Mouse (Mus musculus) kidney, postnatal 0 days (tissue): Measurements from ENCODE around the gene Tifab. TPM values are rescaled to one million over a fixed set of nuclear protein-coding genes. Genes with fewer than 3 reads are reported as not detected.

ENCODE experiments used
- ATAC-seq: fragments of 200-750 bp; cut with Nextera tagmentation; replicated peaks from 2 replicates; pipeline ENCODE4 v1.8.0; 2017; ENCODE audit warnings: low read depth, moderate number of reproducible peaks, moderate TSS enrichment, moderate library complexity; ENCODE audit not compliant: low FRiP score
- DNase-seq: peaks from one replicate; pipeline ENCODE4 v3.0.0-alpha.2; 2016; ENCODE audit warnings: low spot score
- H3K27ac ChIP-seq: fragments of 300-500 bp; sonication (generic); 2 replicates; pipeline ENCODE4 v1.5.1; 2014; ENCODE audit warnings: mild to moderate bottlenecking
- H3K27me3 ChIP-seq: fragments of 300-500 bp; sonication (generic); 2 replicates; pipeline ENCODE4 v1.6.1; 2014; ENCODE audit warnings: low read length, mixed read lengths; ENCODE audit not compliant: insufficient read depth
- H3K36me3 ChIP-seq: fragments of 300-500 bp; sonication (generic); 2 replicates; pipeline ENCODE4 v1.6.1; 2014; ENCODE audit warnings: low read length, mixed read lengths; ENCODE audit not compliant: insufficient read depth
- H3K4me1 ChIP-seq: fragments of 300-500 bp; sonication (generic); replicated peaks from 2 replicates; pipeline ENCODE4 v1.6.1; 2014; ENCODE audit warnings: antibody characterized with exemption, low read length, mixed read lengths; ENCODE audit not compliant: insufficient read depth
- H3K4me2 ChIP-seq: fragments of 300-500 bp; sonication (generic); 2 replicates; pipeline ENCODE4 v1.6.1; 2014; ENCODE audit warnings: mild to moderate bottlenecking, low read length, moderate library complexity, mixed read lengths
- H3K4me3 ChIP-seq: fragments of 300-500 bp; sonication (generic); replicated peaks from 2 replicates; pipeline ENCODE4 v1.5.1; 2014; ENCODE audit warnings: low read depth, low read length
- H3K9ac ChIP-seq: fragments of 300-500 bp; sonication (generic); 2 replicates; pipeline ENCODE4 v1.6.1; 2014; ENCODE audit warnings: low read depth, low read length
- H3K9me3 ChIP-seq: fragments of 300-500 bp; sonication (generic); replicated peaks from 2 replicates; pipeline ENCODE4 v1.6.1; 2016; ENCODE audit warnings: low read length, inconsistent platforms, mixed read lengths
- CTCF ChIP-seq: IDR thresholded peaks from 2 replicates; pipeline ENCODE4 v1.5.1; 2016; ENCODE audit warnings: antibody characterized with exemption, low read depth, mild to moderate bottlenecking, moderate library complexity
- WGBS: fragments of 180-500 bp; shearing (Covaris S2); extraction: QIAGEN DNeasy Blood & Tissue Kit; methylation state at CpG from one replicate; pipeline ENCODE4 v1.1.7; 2014; 5-methylcytosine and 5-hydroxymethylcytosine counted together
- polyA plus RNA-seq: library from polyadenylated mRNA; unstranded; fragments of >200 nt; fragmentation: Nextera tagmentation; extraction: Ambion mirVana; gene quantifications from 2 replicates; pipeline ENCODE4 v1.2.1, GENCODE M21; 2015

Tifab gene
- polyA plus RNA-seq: 1.6 and 2.0 TPM in 2 replicates

DNA sequence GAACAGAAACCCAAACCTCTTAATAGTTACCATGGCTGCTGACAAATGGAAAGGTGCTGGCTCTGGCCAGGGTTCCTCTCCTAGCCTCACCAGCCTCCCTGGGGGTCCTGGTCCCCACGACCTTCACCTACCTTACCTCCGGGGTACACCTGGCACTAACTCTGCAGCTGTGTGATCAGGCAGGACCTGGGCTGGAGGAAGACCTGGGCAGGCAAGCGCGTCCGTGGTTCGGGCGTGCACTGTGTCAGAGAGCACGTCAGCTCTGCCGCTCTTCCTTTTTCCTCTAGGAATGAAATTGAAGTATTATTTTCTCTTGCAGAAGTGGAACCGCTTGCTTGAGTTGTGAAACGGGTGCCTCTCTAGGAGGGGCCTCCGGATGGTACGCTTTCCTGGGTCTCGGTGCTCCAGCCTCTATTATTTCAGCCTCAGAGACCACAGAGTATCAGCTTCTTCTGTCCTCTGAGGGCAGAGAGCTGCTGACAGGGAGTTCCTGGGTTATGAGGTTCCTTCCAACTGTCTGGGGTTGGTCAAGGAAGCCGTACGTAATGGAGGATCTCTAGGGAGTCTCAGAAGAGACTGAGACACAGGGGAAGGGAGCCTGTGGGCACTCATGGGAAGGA is at the start of gene Tifab:
TSS of gene Tifab (minus strand) at position 470 of the 620 bp plus-strand sequence.
- Histone ChIP-seq H3K36me3 (no peaks in the 10 kb centered on the region), H3K4me1 (no peaks in the 10 kb centered on the region), H3K9me3 (no peaks in the 10 kb centered on the region), H3K27ac (no peak within 1 kb of the TSS), H3K27me3 (no peaks in the 10 kb centered on the region), H3K4me3 (no peak within 1 kb of the TSS), H3K9ac (no peak within 1 kb of the TSS), H3K4me2 (0 out of 2 replicates have a peak within 1 kb of the TSS, but pooled peaks have one; percentile 4)
- 65% methylated on average over 16 of the region's 16 CpGs for WGBS
- TF ChIP-seq CTCF: no peak
- no peak for DNase-seq
- no peak for ATAC-seq

- Histone ChIP-seq H3K36me3 (no peaks in the 10 kb centered on the region), H3K4me2 (no peak overlapping the region), H3K9me3 (no peaks in the 10 kb centered on the region), H3K4me3 (no peak overlapping the region), H3K9ac (no peak overlapping the region), H3K27ac (no peak overlapping the region), H3K4me1 (peaks cover 9% of the 10 kb centered on the region; the same call in 1 of the 2 replicates), H3K27me3 (peaks cover 22% of the 10 kb centered on the region)
- WGBS: 39% methylated on average over 10 of the region's 10 CpGs
- no peak for TF ChIP-seq CTCF
- no peak for ATAC-seq
- DNase-seq: no peak
These were observed 47.7 kb upstream of the Tifab start for GRCm38 (mm10) chr13:56226175-56226954.

- Histone ChIP-seq H3K9ac (no peak overlapping the region), H3K9me3 (no peaks in the 10 kb centered on the region), H3K4me3 (no peak overlapping the region), H3K4me2 (no peak overlapping the region), H3K27me3 (peaks cover 26% of the 10 kb centered on the region), H3K27ac (no peak overlapping the region), H3K36me3 (no peaks in the 10 kb centered on the region), H3K4me1 (peaks cover 3% of the 10 kb centered on the region; the same call in 1 of the 2 replicates)
- TF ChIP-seq CTCF: no peak
- ATAC-seq (no peak), DNase-seq (no peak)
- WGBS: 13% methylated on average over 21 of the region's 21 CpGs
These were observed 44.9 kb upstream of the Tifab start for GRCm38 (mm10) chr13:56223625-56224024.

- 13% methylated on average over 4 of the region's 4 CpGs for WGBS
- Histone ChIP-seq H3K9ac (no peak overlapping the region), H3K27ac (no peak overlapping the region), H3K27me3 (peaks cover 26% of the 10 kb centered on the region), H3K36me3 (no peaks in the 10 kb centered on the region), H3K9me3 (no peaks in the 10 kb centered on the region), H3K4me3 (no peak overlapping the region), H3K4me1 (peaks cover 3% of the 10 kb centered on the region; the same call in 1 of the 2 replicates), H3K4me2 (no peak overlapping the region)
- no peak for TF ChIP-seq CTCF
- ATAC-seq (no peak), DNase-seq (no peak)
These were observed 44.2 kb upstream of the Tifab start for GRCm38 (mm10) chr13:56222849-56223246.

GRCm38 (mm10) chr13:56221995-56222848 is 43.5 kb upstream of the Tifab start:
- ATAC-seq (no peak), DNase-seq (peak; percentile 55)
- peaks cover 3% of the 10 kb centered on the region; the same call in 1 of the 2 replicates for H3K4me1 ChIP-seq
- no peak overlapping the region for H3K9ac ChIP-seq
- H3K9me3 ChIP-seq: no peaks in the 10 kb centered on the region
- H3K36me3 ChIP-seq: no peaks in the 10 kb centered on the region
- peaks cover 26% of the 10 kb centered on the region for H3K27me3 ChIP-seq
- 5% methylated on average over 50 of the region's 50 CpGs for WGBS
- H3K4me3 ChIP-seq: peak overlapping the region; percentile 34
- TF ChIP-seq CTCF: no peak
- no peak overlapping the region for H3K27ac ChIP-seq
- H3K4me2 ChIP-seq: peak overlapping the region; percentile 69
